Mouse (Mus musculus): ENCODE data around the gene Cd3eap. TPM values are rescaled to one million over a fixed set of nuclear protein-coding genes. Genes with fewer than 3 reads are reported as not detected.
A peak's percentile ranks its signal among the peaks of the same experiment; 100 is the strongest.

Cd3eap gene
- polyA plus RNA-seq, 1 experiment, result 14.6 TPM

- Histone ChIP-seq H3K4me1 (ENCODE audit: control insufficient read depth, insufficient read depth, low read length) (no peaks in the 10 kb centered on the region), H3K4me3 (ENCODE audit: low read depth, low read length) (no peak overlapping the region), H3K9ac (ENCODE audit: low read depth, poor library complexity, severe bottlenecking) (no peak overlapping the region), H3K27me3 (ENCODE audit: control insufficient read depth, insufficient read depth, low read length, poor library complexity, severe bottlenecking) (no peaks in the 10 kb centered on the region), H3K9me3 (replicated peaks; ENCODE audit: control insufficient read depth, insufficient read depth, low read length, poor library complexity, severe bottlenecking) (no peaks in the 10 kb centered on the region), H3K27ac (ENCODE audit: insufficient read depth, low read length) (no peak overlapping the region), H3K36me3 (ENCODE audit: control insufficient read depth, insufficient read depth, low read length, poor library complexity, severe bottlenecking) (no peaks in the 10 kb centered on the region)
- TF ChIP-seq EP300 (IDR thresholded peaks at IDR 0.05; ENCODE audit: insufficient read depth, low read depth, low read length) (no peak), CTCF (IDR thresholded peaks at IDR 0.05; ENCODE audit: low read depth, low read length) (no peak), POLR2A (IDR thresholded peaks at IDR 0.05; ENCODE audit: insufficient read depth, low read length) (no peak)
Measured at GRCm38 (mm10) chr7:19368380-19368779, 9.1 kb upstream of the Cd3eap start.

DNA sequence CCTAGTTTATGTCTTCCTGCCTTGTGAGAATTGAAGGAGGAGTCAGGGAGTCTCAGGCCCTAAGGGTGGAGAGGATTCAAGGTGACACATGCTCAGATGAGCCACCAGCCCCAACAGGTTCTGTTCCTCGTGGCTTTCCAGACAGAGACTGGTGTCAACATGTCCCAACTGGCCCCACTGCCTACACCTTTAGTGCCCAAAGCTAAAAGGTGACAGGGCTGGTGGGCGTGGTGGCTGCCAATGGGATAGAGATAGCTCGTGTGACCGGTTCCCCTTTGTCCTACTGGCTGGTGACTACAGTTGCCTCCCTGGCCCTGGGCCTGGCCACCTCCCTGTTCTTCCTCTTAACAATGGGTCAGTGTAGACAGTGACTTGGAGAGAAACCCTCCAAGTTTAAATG, 6.1 kb upstream of the Cd3eap start:
- Histone ChIP-seq H3K27me3 (ENCODE audit: control insufficient read depth, insufficient read depth, low read length, poor library complexity, severe bottlenecking) (no peaks in the 10 kb centered on the region), H3K27ac (ENCODE audit: insufficient read depth, low read length) (no peak overlapping the region), H3K9ac (ENCODE audit: low read depth, poor library complexity, severe bottlenecking) (no peak overlapping the region), H3K36me3 (ENCODE audit: control insufficient read depth, insufficient read depth, low read length, poor library complexity, severe bottlenecking) (no peaks in the 10 kb centered on the region), H3K9me3 (replicated peaks; ENCODE audit: control insufficient read depth, insufficient read depth, low read length, poor library complexity, severe bottlenecking) (no peaks in the 10 kb centered on the region), H3K4me1 (ENCODE audit: control insufficient read depth, insufficient read depth, low read length) (peaks cover 1% of the 10 kb centered on the region), H3K4me3 (ENCODE audit: low read depth, low read length) (no peak overlapping the region)
- TF ChIP-seq CTCF (IDR thresholded peaks at IDR 0.05; ENCODE audit: low read depth, low read length), result no peak
- TF ChIP-seq POLR2A (IDR thresholded peaks at IDR 0.05; ENCODE audit: insufficient read depth, low read length), result no peak
- no peak for TF ChIP-seq EP300 (IDR thresholded peaks at IDR 0.05; ENCODE audit: insufficient read depth, low read depth, low read length)

DNA sequence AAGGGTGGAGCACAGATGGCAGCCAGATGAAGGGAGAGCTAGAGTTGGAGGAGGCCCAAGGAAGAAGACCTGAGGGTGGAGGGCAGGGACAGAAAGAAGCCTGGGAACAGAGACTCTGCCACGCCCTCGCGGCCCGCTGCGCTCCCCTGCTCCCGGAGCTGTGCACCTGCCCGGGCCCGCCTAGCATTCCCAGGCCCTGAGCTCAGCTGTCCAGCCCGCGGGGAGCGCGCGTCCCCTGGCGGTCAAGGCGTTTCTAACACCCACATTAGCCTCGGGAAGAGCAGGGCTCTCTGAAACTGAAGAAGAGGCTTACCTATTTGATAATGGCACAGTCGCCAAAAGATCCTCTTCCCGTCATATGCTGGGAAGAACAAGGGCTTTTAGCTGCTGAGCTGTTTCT, 4.6 kb upstream of the Cd3eap start:
- H3K27me3 ChIP-seq (ENCODE audit: control insufficient read depth, insufficient read depth, low read length, poor library complexity, severe bottlenecking), result no peaks in the 10 kb centered on the region
- H3K9ac ChIP-seq (ENCODE audit: low read depth, poor library complexity, severe bottlenecking), result no peak overlapping the region
- H3K27ac ChIP-seq (ENCODE audit: insufficient read depth, low read length), result no peak overlapping the region
- H3K4me1 ChIP-seq (ENCODE audit: control insufficient read depth, insufficient read depth, low read length), result peaks cover 1% of the 10 kb centered on the region
- TF ChIP-seq CTCF (IDR thresholded peaks at IDR 0.05; ENCODE audit: low read depth, low read length) (peak; percentile 91), POLR2A (IDR thresholded peaks at IDR 0.05; ENCODE audit: insufficient read depth, low read length) (no peak), EP300 (IDR thresholded peaks at IDR 0.05; ENCODE audit: insufficient read depth, low read depth, low read length) (0 out of 2 replicates have a peak, but pooled peaks have one; percentile 27)
- H3K4me3 ChIP-seq (ENCODE audit: low read depth, low read length), result no peak overlapping the region
- no peaks in the 10 kb centered on the region for H3K9me3 ChIP-seq (replicated peaks; ENCODE audit: control insufficient read depth, insufficient read depth, low read length, poor library complexity, severe bottlenecking)
- H3K36me3 ChIP-seq (ENCODE audit: control insufficient read depth, insufficient read depth, low read length, poor library complexity, severe bottlenecking), result no peaks in the 10 kb centered on the region

DNA sequence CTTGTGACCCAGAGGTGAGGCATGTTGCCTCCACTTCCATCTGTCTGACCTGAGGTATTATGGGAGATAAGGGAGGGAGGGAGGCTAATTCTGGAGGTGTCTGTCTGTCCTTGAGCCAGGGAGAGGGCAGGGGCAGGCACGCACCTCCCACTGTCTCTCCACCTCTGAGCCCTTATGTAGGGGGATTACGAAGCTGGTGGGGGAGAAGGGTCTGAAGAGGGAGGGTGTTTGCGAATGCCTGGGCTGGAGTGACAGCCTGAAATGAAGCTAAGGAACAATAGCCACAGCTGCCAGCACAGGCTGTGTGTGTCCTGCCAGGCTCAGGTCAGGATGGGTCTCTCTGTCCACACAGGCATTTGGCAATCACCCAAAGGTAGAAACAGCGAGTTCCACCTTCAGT, 3.0 kb upstream of the Cd3eap start:
- Histone ChIP-seq H3K27me3 (ENCODE audit: control insufficient read depth, insufficient read depth, low read length, poor library complexity, severe bottlenecking) (no peaks in the 10 kb centered on the region), H3K9me3 (replicated peaks; ENCODE audit: control insufficient read depth, insufficient read depth, low read length, poor library complexity, severe bottlenecking) (no peaks in the 10 kb centered on the region), H3K36me3 (ENCODE audit: control insufficient read depth, insufficient read depth, low read length, poor library complexity, severe bottlenecking) (no peaks in the 10 kb centered on the region; the same call in 1 of the 2 replicates), H3K4me3 (ENCODE audit: low read depth, low read length) (no peak overlapping the region), H3K4me1 (ENCODE audit: control insufficient read depth, insufficient read depth, low read length) (peaks cover 1% of the 10 kb centered on the region), H3K9ac (ENCODE audit: low read depth, poor library complexity, severe bottlenecking) (0 out of 2 replicates have a peak overlapping the region, but pooled peaks have one; percentile 61), H3K27ac (ENCODE audit: insufficient read depth, low read length) (no peak overlapping the region)
- TF ChIP-seq CTCF (IDR thresholded peaks at IDR 0.05; ENCODE audit: low read depth, low read length) (no peak), EP300 (IDR thresholded peaks at IDR 0.05; ENCODE audit: insufficient read depth, low read depth, low read length) (no peak), POLR2A (IDR thresholded peaks at IDR 0.05; ENCODE audit: insufficient read depth, low read length) (no peak)

- H3K27me3 ChIP-seq (ENCODE audit: control insufficient read depth, insufficient read depth, low read length, poor library complexity, severe bottlenecking), result no peaks in the 10 kb centered on the region
- H3K36me3 ChIP-seq (ENCODE audit: control insufficient read depth, insufficient read depth, low read length, poor library complexity, severe bottlenecking), result peaks cover 4% of the 10 kb centered on the region
- H3K27ac ChIP-seq (ENCODE audit: insufficient read depth, low read length), result no peak overlapping the region
- peaks cover 1% of the 10 kb centered on the region for H3K4me1 ChIP-seq (ENCODE audit: control insufficient read depth, insufficient read depth, low read length)
- TF ChIP-seq POLR2A (IDR thresholded peaks at IDR 0.05; ENCODE audit: insufficient read depth, low read length) (no peak), EP300 (IDR thresholded peaks at IDR 0.05; ENCODE audit: insufficient read depth, low read depth, low read length) (no peak), CTCF (IDR thresholded peaks at IDR 0.05; ENCODE audit: low read depth, low read length) (peak; percentile 86)
- H3K9ac ChIP-seq (ENCODE audit: low read depth, poor library complexity, severe bottlenecking), result peak overlapping the region; percentile 61
- H3K4me3 ChIP-seq (ENCODE audit: low read depth, low read length), result peak overlapping the region; percentile 87
- no peaks in the 10 kb centered on the region for H3K9me3 ChIP-seq (replicated peaks; ENCODE audit: control insufficient read depth, insufficient read depth, low read length, poor library complexity, severe bottlenecking)
Measured at GRCm38 (mm10) chr7:19361720-19362119, 2.4 kb upstream of the Cd3eap start.

GRCm38 (mm10) chr7:19360944-19361343, 1.7 kb upstream of the Cd3eap start:
- H3K9me3 ChIP-seq (replicated peaks; ENCODE audit: control insufficient read depth, insufficient read depth, low read length, poor library complexity, severe bottlenecking), result no peaks in the 10 kb centered on the region
- peaks cover 1% of the 10 kb centered on the region for H3K4me1 ChIP-seq (ENCODE audit: control insufficient read depth, insufficient read depth, low read length)
- peak overlapping the region; percentile 87 for H3K4me3 ChIP-seq (ENCODE audit: low read depth, low read length)
- TF ChIP-seq EP300 (IDR thresholded peaks at IDR 0.05; ENCODE audit: insufficient read depth, low read depth, low read length) (no peak), CTCF (IDR thresholded peaks at IDR 0.05; ENCODE audit: low read depth, low read length) (no peak), POLR2A (IDR thresholded peaks at IDR 0.05; ENCODE audit: insufficient read depth, low read length) (no peak)
- H3K27ac ChIP-seq (ENCODE audit: insufficient read depth, low read length), result no peak overlapping the region
- H3K36me3 ChIP-seq (ENCODE audit: control insufficient read depth, insufficient read depth, low read length, poor library complexity, severe bottlenecking), result peaks cover 4% of the 10 kb centered on the region
- H3K9ac ChIP-seq (ENCODE audit: low read depth, poor library complexity, severe bottlenecking), result peak overlapping the region; percentile 61
- no peaks in the 10 kb centered on the region for H3K27me3 ChIP-seq (ENCODE audit: control insufficient read depth, insufficient read depth, low read length, poor library complexity, severe bottlenecking)

Measured in ES-Bruce4 (cell line).